Mouse (Mus musculus) lung, postnatal 0 days (tissue): ENCODE measurements around the gene Tcl1b1. TPM values are rescaled to one million over a fixed set of nuclear protein-coding genes. Genes with fewer than 3 reads are reported as not detected.

ENCODE experiments used
- ATAC-seq: fragments of 200-750 bp; cut with Nextera tagmentation; 2 replicates; pipeline ENCODE4 v1.8.0; 2017; ENCODE audit warnings: moderate library complexity
- DNase-seq: peaks from one replicate; pipeline ENCODE4 v3.0.0-alpha.2; 2016; ENCODE audit warnings: low spot score
- H3K27ac ChIP-seq: fragments of 300-500 bp; sonication (generic); 2 replicates; pipeline ENCODE4 v1.5.1; 2014; ENCODE audit warnings: antibody characterized with exemption, mild to moderate bottlenecking, low read length, mixed read lengths
- H3K27me3 ChIP-seq: fragments of 300-500 bp; sonication (generic); replicated peaks from 2 replicates; pipeline ENCODE4 v1.6.1; 2014; ENCODE audit warnings: low read length, mixed read lengths; ENCODE audit not compliant: insufficient read depth
- H3K36me3 ChIP-seq: fragments of 300-500 bp; sonication (generic); 2 replicates; pipeline ENCODE4 v1.6.1; 2014; ENCODE audit warnings: low read length, mixed read lengths; ENCODE audit not compliant: insufficient read depth
- H3K4me1 ChIP-seq: fragments of 300-500 bp; sonication (generic); 2 replicates; pipeline ENCODE4 v1.6.1; 2014; ENCODE audit warnings: antibody characterized with exemption, low read depth, low read length, mixed read lengths; ENCODE audit not compliant: insufficient read depth
- H3K4me2 ChIP-seq: fragments of 300-500 bp; sonication (generic); replicated peaks from 2 replicates; pipeline ENCODE4 v1.6.1; 2014; ENCODE audit warnings: low read depth, mild to moderate bottlenecking, low read length, moderate library complexity, mixed read lengths
- H3K4me3 ChIP-seq: fragments of 300-500 bp; sonication (generic); 2 replicates; pipeline ENCODE4 v1.5.1; 2014; ENCODE audit warnings: low read depth, low read length
- H3K9ac ChIP-seq: fragments of 300-500 bp; sonication (generic); replicated peaks from 2 replicates; pipeline ENCODE4 v1.6.1; 2014; ENCODE audit warnings: low read depth, mild to moderate bottlenecking
- H3K9me3 ChIP-seq: fragments of 300-500 bp; sonication (generic); 2 replicates; pipeline ENCODE4 v1.6.1; 2016; ENCODE audit warnings: low read length, mixed read lengths
- CTCF ChIP-seq: IDR thresholded peaks from 2 replicates; pipeline ENCODE4 v1.5.1; 2016; ENCODE audit warnings: antibody characterized with exemption, mild to moderate bottlenecking
- EP300 ChIP-seq: IDR thresholded peaks from 2 replicates; pipeline ENCODE4 v1.6.1; 2016; ENCODE audit warnings: antibody characterized with exemption, mild to moderate bottlenecking, control low read depth
- WGBS: fragments of 180-500 bp; shearing (Covaris S2); extraction: QIAGEN DNeasy Blood & Tissue Kit; methylation state at CpG from one replicate; pipeline ENCODE4 v1.1.7; 2014; 5-methylcytosine and 5-hydroxymethylcytosine counted together
- polyA plus RNA-seq: library from polyadenylated mRNA; unstranded; fragments of >200 nt; fragmentation: Nextera tagmentation; extraction: Ambion mirVana; gene quantifications from 2 replicates; pipeline ENCODE4 v1.2.1, GENCODE M21; 2015

The Tcl1b1 gene
- polyA plus RNA-seq, 1 experiment from 2014 or later: not detected

GRCm38 (mm10) chr12:105209231-105209630 lies 49.7 kb downstream of the Tcl1b1 start:
- Histone ChIP-seq H3K4me2 (no peak overlapping the region), H3K36me3 (no peaks in the 10 kb centered on the region), H3K4me3 (no peak overlapping the region), H3K9me3 (no peaks in the 10 kb centered on the region), H3K9ac (no peak overlapping the region), H3K27me3 (no peaks in the 10 kb centered on the region), H3K4me1 (no peaks in the 10 kb centered on the region), H3K27ac (no peak overlapping the region)
- TF ChIP-seq CTCF (no peak), EP300 (no peak)
- WGBS: 90% methylated on average over 7 of the region's 7 CpGs
- no peak for ATAC-seq
- no peak for DNase-seq

Other genes with a start within 250 kb of the Tcl1b1 start
- 1.1 and 1.2 TPM in 2 replicates for gene Syne3, start 149.9 kb upstream of the Tcl1b1 start, polyA plus RNA-seq
- gene Glrx5, start 127.0 kb upstream of the Tcl1b1 start, polyA plus RNA-seq: 126 and 127 TPM in 2 replicates
- gene Tcl1b2, start 13.7 kb upstream of the Tcl1b1 start, polyA plus RNA-seq: not detected in 2 replicates
- not detected in 2 replicates for gene Tcl1b5, start 16.7 kb downstream of the Tcl1b1 start, polyA plus RNA-seq
- not detected in 2 replicates for gene Tcl1b3, start 31.4 kb downstream of the Tcl1b1 start, polyA plus RNA-seq
- not detected in 2 replicates for gene Tcl1b4, start 42.3 kb downstream of the Tcl1b1 start, polyA plus RNA-seq
- gene Tcl1, start 63.1 kb downstream of the Tcl1b1 start, polyA plus RNA-seq: not detected in 2 replicates
- gene Tunar, start 174.2 kb downstream of the Tcl1b1 start, polyA plus RNA-seq: not detected in 2 replicates